In the genomic region with DNA sequence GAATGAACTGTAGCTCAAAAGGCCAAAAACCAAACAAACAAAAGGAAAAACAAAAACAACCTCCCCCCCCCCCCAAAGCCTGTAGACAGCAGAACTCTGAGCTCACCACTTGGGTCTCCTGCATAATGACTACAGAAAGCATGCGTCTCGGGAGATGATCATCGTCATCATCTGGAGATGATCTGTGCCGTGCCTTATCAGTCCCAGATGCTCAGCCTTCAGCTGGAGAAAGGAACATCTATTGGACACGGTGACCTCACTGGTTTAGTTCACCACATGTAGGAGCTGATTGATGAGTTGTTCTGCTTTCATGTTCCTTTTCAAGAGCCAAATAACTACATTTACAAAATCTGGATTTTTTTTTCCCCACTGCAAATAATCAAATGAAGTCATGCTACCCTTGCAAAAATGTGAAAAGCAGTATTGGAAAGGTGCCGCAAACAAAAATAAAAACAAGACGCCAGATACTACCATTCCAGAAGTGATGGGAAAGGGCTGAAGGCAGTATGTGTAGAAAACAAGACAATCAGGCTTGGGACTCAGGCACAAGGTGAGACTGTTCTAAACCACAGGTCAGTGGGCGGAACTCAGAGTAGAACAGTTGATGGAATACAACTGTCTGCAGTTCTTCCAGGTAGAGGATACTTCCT, we compare ENCODE assay signal across 13 mouse cellular contexts. TPM values are rescaled to one million over a fixed set of nuclear protein-coding genes. Genes with fewer than 3 reads are reported as not detected.
DNase-seq lines count a peak whose midpoint lies in the region; ATAC-seq lines count a peak whose summit lies in the region.
"Had no signal": no experiment of that assay in that cellular context is flagged by ENCODE, and none has a peak within 500 bp of the region (broad histone marks: within the 10 kb centered on the region; RNA-seq: fewer than 3 reads in every experiment).

A gene (plus strand): TSS at position 600 of the 650 bp plus-strand sequence.

- ATAC-seq in heart, embryonic 12.5 days (ENCODE audit: insufficient number of reproducible peaks, low FRiP score), result no peak
- ATAC-seq in liver, embryonic 15.5 days (ENCODE audit: insufficient read depth), result no peak
- ATAC-seq in liver, embryonic 12.5 days, result no peak
- ATAC-seq in embryonic facial prominence, embryonic 13.5 days (ENCODE audit: insufficient number of reproducible peaks, insufficient read depth, low FRiP score, low TSS enrichment, low read depth), result no peak
- ATAC-seq: CD4-positive, CD25-positive, alpha-beta regulatory T cell, adult 4 months had no signal

- H3K36me3 ChIP-seq in heart, embryonic 12.5 days, result no peaks in the 10 kb centered on the region
- H3K36me3 ChIP-seq in liver, embryonic 15.5 days (replicated peaks), result no peaks in the 10 kb centered on the region
- H3K36me3 ChIP-seq in liver, embryonic 12.5 days, result no peaks in the 10 kb centered on the region
- no peaks in the 10 kb centered on the region for H3K36me3 ChIP-seq in embryonic facial prominence, embryonic 13.5 days
- H3K36me3 ChIP-seq: midbrain, embryonic 12.5 days had no signal

- DNase-seq in heart, postnatal 36 days, result no peak
- DNase-seq in skeletal muscle tissue, adult 2 months (ENCODE audit: low read depth, low spot score), result peak; percentile 75
- no peak for DNase-seq in urinary bladder, adult 18-20 months (ENCODE audit: low spot score in 2 of 2)
- DNase-seq in c-Kit-positive CD71-positive TER-119-positive erythroid progenitor cells, embryonic 14.5 days (ENCODE audit: low spot score), result no peak
- DNase-seq: gastrocnemius, postnatal 25 days; kidney, postnatal 4 days had no signal

- 0 out of 2 replicates have a peak within 1 kb of the TSS, but pooled peaks have one; percentile 9 for H3K4me2 ChIP-seq in heart, embryonic 12.5 days
- H3K4me2 ChIP-seq in liver, embryonic 15.5 days, result no peak within 1 kb of the TSS
- no peak within 1 kb of the TSS for H3K4me2 ChIP-seq in liver, embryonic 12.5 days
- no peak within 1 kb of the TSS for H3K4me2 ChIP-seq in embryonic facial prominence, embryonic 13.5 days
- H3K4me2 ChIP-seq: midbrain, embryonic 12.5 days had no signal

- no peaks in the 10 kb centered on the region for H3K27me3 ChIP-seq in heart, embryonic 12.5 days (replicated peaks)
- no peaks in the 10 kb centered on the region for H3K27me3 ChIP-seq in liver, embryonic 15.5 days
- no peaks in the 10 kb centered on the region for H3K27me3 ChIP-seq in liver, embryonic 12.5 days (replicated peaks)
- H3K27me3 ChIP-seq in embryonic facial prominence, embryonic 13.5 days, result no peaks in the 10 kb centered on the region
- H3K27me3 ChIP-seq: midbrain, embryonic 12.5 days had no signal

- intact Hi-C loops in heart, postnatal 36 days (cut with DNase I), result no loop called here

- 0 out of 2 replicates have a peak within 1 kb of the TSS, but pooled peaks have one; percentile 43 for H3K9ac ChIP-seq in heart, embryonic 12.5 days
- H3K9ac ChIP-seq in liver, embryonic 15.5 days, result no peak within 1 kb of the TSS
- no peak within 1 kb of the TSS for H3K9ac ChIP-seq in liver, embryonic 12.5 days
- H3K9ac ChIP-seq in embryonic facial prominence, embryonic 13.5 days, result no peak within 1 kb of the TSS
- H3K9ac ChIP-seq: midbrain, embryonic 12.5 days had no signal

- H3K27ac ChIP-seq in heart, embryonic 12.5 days (ENCODE audit: poor library complexity, severe bottlenecking), result peak within 1 kb of the TSS; percentile 97
- H3K27ac ChIP-seq in liver, embryonic 15.5 days (replicated peaks), result 0 out of 2 replicates have a peak within 1 kb of the TSS, but pooled peaks have one; percentile 16
- H3K27ac ChIP-seq in liver, embryonic 12.5 days, result no peak within 1 kb of the TSS
- H3K27ac ChIP-seq in embryonic facial prominence, embryonic 13.5 days, result peak within 1 kb of the TSS; percentile 84
- H3K27ac ChIP-seq: midbrain, embryonic 12.5 days had no signal

- peaks cover 24% of the 10 kb centered on the region for H3K4me1 ChIP-seq in heart, embryonic 12.5 days (replicated peaks)
- peaks cover 6% of the 10 kb centered on the region; the same call in 1 of the 2 replicates for H3K4me1 ChIP-seq in liver, embryonic 15.5 days (replicated peaks)
- no peaks in the 10 kb centered on the region for H3K4me1 ChIP-seq in liver, embryonic 12.5 days
- H3K4me1 ChIP-seq in embryonic facial prominence, embryonic 13.5 days, result peaks cover 17% of the 10 kb centered on the region; the same call in 1 of the 2 replicates
- H3K4me1 ChIP-seq: midbrain, embryonic 12.5 days had no signal

- no peak within 1 kb of the TSS for H3K4me3 ChIP-seq in heart, embryonic 12.5 days
- no peak within 1 kb of the TSS for H3K4me3 ChIP-seq in liver, embryonic 15.5 days (replicated peaks)
- H3K4me3 ChIP-seq in liver, embryonic 12.5 days, result no peak within 1 kb of the TSS
- H3K4me3 ChIP-seq in embryonic facial prominence, embryonic 13.5 days, result no peak within 1 kb of the TSS
- H3K4me3 ChIP-seq: erythroblast, embryonic 14.5 days; midbrain, embryonic 12.5 days had no signal

- 68% methylated on average over 8 of the region's 8 CpGs for WGBS in heart, embryonic 12.5 days
- WGBS in liver, embryonic 15.5 days (ENCODE audit: insufficient replicate concordance), result 63% methylated on average over 8 of the region's 8 CpGs
- 63% methylated on average over 8 of the region's 8 CpGs for WGBS in liver, embryonic 12.5 days (ENCODE audit: insufficient replicate concordance)
- 45% methylated on average over 8 of the region's 8 CpGs for WGBS in embryonic facial prominence, embryonic 13.5 days

- peaks cover 5% of the 10 kb centered on the region; the same call in 1 of the 2 replicates for H3K9me3 ChIP-seq in heart, embryonic 12.5 days (replicated peaks)
- no peaks in the 10 kb centered on the region for H3K9me3 ChIP-seq in liver, embryonic 15.5 days (replicated peaks)
- H3K9me3 ChIP-seq in liver, embryonic 12.5 days (replicated peaks), result no peaks in the 10 kb centered on the region
- H3K9me3 ChIP-seq in embryonic facial prominence, embryonic 13.5 days, result no peaks in the 10 kb centered on the region
- H3K9me3 ChIP-seq: midbrain, embryonic 12.5 days had no signal

RNA-seq across cellular contexts. Expression of the gene that starts here (rescaled TPM):
- polyA plus RNA-seq in heart, embryonic 12.5 days (2016; fragmentation: Nextera tagmentation; extraction: Ambion mirVana), result 0.41 TPM in 1 of 2 replicates, not detected in the other
- total RNA-seq in heart, postnatal 36 days (2021), result under 1 TPM; 0.22 to 0.25 TPM
- 0.07 TPM in 1 of 2 replicates, not detected in the other for polyA plus RNA-seq in liver, embryonic 15.5 days (2015; fragmentation: Nextera tagmentation; extraction: Ambion mirVana)
- polyA plus RNA-seq in liver, embryonic 12.5 days (2016; fragmentation: Nextera tagmentation; extraction: Ambion mirVana), result 0.07 TPM in 1 of 2 replicates, not detected in the other
- polyA plus RNA-seq in embryonic facial prominence, embryonic 13.5 days (2015; fragmentation: Nextera tagmentation; extraction: Ambion mirVana), result 0.18 and 0.29 TPM in 2 replicates
- total RNA-seq: gastrocnemius, postnatal 25 days had no signal
- polyA plus RNA-seq: CD4-positive, CD25-positive, alpha-beta regulatory T cell, adult 4 months; erythroblast, embryonic 14.5 days; midbrain, embryonic 12.5 days had no signal
